Mouse (Mus musculus): ENCODE measurements around the gene Tmem265. TPM values are rescaled to one million over a fixed set of nuclear protein-coding genes. Genes with fewer than 3 reads are reported as not detected.

Tmem265 gene
- polyA plus RNA-seq, 1 experiment from 2014 or later, result 6.1 TPM

- peaks cover 31% of the 10 kb centered on the region; the same call in 1 of the 2 replicates for H3K36me3 ChIP-seq (ENCODE audit: insufficient read depth, low read length)
- no peak overlapping the region for H3K4me3 ChIP-seq (ENCODE audit: low read depth, low read length)
- no peak for ATAC-seq
- TF ChIP-seq EP300 (IDR thresholded peaks at IDR 0.05) (no peak), CTCF (IDR thresholded peaks at IDR 0.05) (no peak)
- no peak overlapping the region for H3K9ac ChIP-seq (replicated peaks; ENCODE audit: low read depth)
- no peak overlapping the region for H3K27ac ChIP-seq (ENCODE audit: low read length)
- 96% methylated on average over 29 of the region's 29 CpGs for WGBS
- no peak for DNase-seq (ENCODE audit: low spot score)
- H3K4me2 ChIP-seq (replicated peaks; ENCODE audit: low read depth, low read length), result no peak overlapping the region
- H3K9me3 ChIP-seq (ENCODE audit: low read length), result no peaks in the 10 kb centered on the region
- peaks cover 3% of the 10 kb centered on the region; the same call in 1 of the 2 replicates for H3K4me1 ChIP-seq (ENCODE audit: insufficient read depth, low read depth, low read length)
- H3K27me3 ChIP-seq (replicated peaks; ENCODE audit: insufficient read depth, low read length), result no peaks in the 10 kb centered on the region
Measured at GRCm38 (mm10) chr7:127611011-127611410, 49.8 kb downstream of the Tmem265 start.

GRCm38 (mm10) chr7:127611561-127611960 lies 50.4 kb downstream of the Tmem265 start:
- 95% methylated on average over 23 of the region's 26 CpGs for WGBS
- no peaks in the 10 kb centered on the region for H3K9me3 ChIP-seq (ENCODE audit: low read length)
- H3K4me1 ChIP-seq (ENCODE audit: insufficient read depth, low read depth, low read length), result peaks cover 3% of the 10 kb centered on the region; the same call in 1 of the 2 replicates
- no peaks in the 10 kb centered on the region for H3K27me3 ChIP-seq (replicated peaks; ENCODE audit: insufficient read depth, low read length)
- no peak overlapping the region for H3K4me3 ChIP-seq (ENCODE audit: low read depth, low read length)
- DNase-seq (ENCODE audit: low spot score) (no peak), ATAC-seq (no peak)
- H3K36me3 ChIP-seq (ENCODE audit: insufficient read depth, low read length), result peaks cover 31% of the 10 kb centered on the region; the same call in 1 of the 2 replicates
- TF ChIP-seq EP300 (IDR thresholded peaks at IDR 0.05), result no peak
- no peak for TF ChIP-seq CTCF (IDR thresholded peaks at IDR 0.05)
- no peak overlapping the region for H3K27ac ChIP-seq (ENCODE audit: low read length)
- H3K9ac ChIP-seq (replicated peaks; ENCODE audit: low read depth), result no peak overlapping the region
- H3K4me2 ChIP-seq (replicated peaks; ENCODE audit: low read depth, low read length), result no peak overlapping the region

GRCm38 (mm10) chr7:127613501-127613900 lies 52.3 kb downstream of the Tmem265 start:
- Histone ChIP-seq H3K27ac (ENCODE audit: low read length) (no peak overlapping the region), H3K4me3 (ENCODE audit: low read depth, low read length) (no peak overlapping the region)
- ATAC-seq, result no peak

GRCm38 (mm10) chr7:127614091-127614490 lies 52.9 kb downstream of the Tmem265 start:
- Histone ChIP-seq H3K4me2 (replicated peaks; ENCODE audit: low read depth, low read length) (peak overlapping the region; percentile 86), H3K36me3 (ENCODE audit: insufficient read depth, low read length) (peaks cover 28% of the 10 kb centered on the region; the same call in 1 of the 2 replicates), H3K27me3 (replicated peaks; ENCODE audit: insufficient read depth, low read length) (no peaks in the 10 kb centered on the region), H3K27ac (ENCODE audit: low read length) (peak overlapping the region; percentile 89), H3K9me3 (ENCODE audit: low read length) (no peaks in the 10 kb centered on the region), H3K4me3 (ENCODE audit: low read depth, low read length) (peak overlapping the region; percentile 96), H3K4me1 (ENCODE audit: insufficient read depth, low read depth, low read length) (peaks cover 3% of the 10 kb centered on the region; the same call in 1 of the 2 replicates), H3K9ac (replicated peaks; ENCODE audit: low read depth) (peak overlapping the region; percentile 95)
- TF ChIP-seq EP300 (IDR thresholded peaks at IDR 0.05) (no peak), CTCF (IDR thresholded peaks at IDR 0.05) (no peak)
- 18% methylated on average over 8 of the region's 8 CpGs for WGBS
- DNase-seq (ENCODE audit: low spot score) (no peak), ATAC-seq (no peak)

More at GRCm38 (mm10) chr7:127613501-127613900, 52.3 kb downstream of the Tmem265 start:
- Histone ChIP-seq H3K27me3 (replicated peaks; ENCODE audit: insufficient read depth, low read length) (no peaks in the 10 kb centered on the region), H3K4me2 (replicated peaks; ENCODE audit: low read depth, low read length) (no peak overlapping the region), H3K4me1 (ENCODE audit: insufficient read depth, low read depth, low read length) (peaks cover 3% of the 10 kb centered on the region; the same call in 1 of the 2 replicates), H3K9ac (replicated peaks; ENCODE audit: low read depth) (peak overlapping the region; percentile 95; the same call in 1 of the 2 replicates), H3K36me3 (ENCODE audit: insufficient read depth, low read length) (peaks cover 29% of the 10 kb centered on the region; the same call in 1 of the 2 replicates), H3K9me3 (ENCODE audit: low read length) (no peaks in the 10 kb centered on the region)
- TF ChIP-seq CTCF (IDR thresholded peaks at IDR 0.05) (no peak), EP300 (IDR thresholded peaks at IDR 0.05) (no peak)
- WGBS, result 84% methylated on average over 8 of the region's 8 CpGs
- DNase-seq (ENCODE audit: low spot score), result no peak

GRCm38 (mm10) chr7:127614511-127614890 lies 53.3 kb downstream of the Tmem265 start:
- peaks cover 3% of the 10 kb centered on the region; the same call in 1 of the 2 replicates for H3K4me1 ChIP-seq (ENCODE audit: insufficient read depth, low read depth, low read length)
- ATAC-seq, result peak; percentile 69
- no peaks in the 10 kb centered on the region for H3K27me3 ChIP-seq (replicated peaks; ENCODE audit: insufficient read depth, low read length)
- H3K4me3 ChIP-seq (ENCODE audit: low read depth, low read length), result peak overlapping the region; percentile 96
- 0% methylated on average over 29 of the region's 44 CpGs for WGBS
- peak; percentile 54 for DNase-seq (ENCODE audit: low spot score)
- H3K4me2 ChIP-seq (replicated peaks; ENCODE audit: low read depth, low read length), result peak overlapping the region; percentile 86
- peak overlapping the region; percentile 89 for H3K27ac ChIP-seq (ENCODE audit: low read length)
- TF ChIP-seq CTCF (IDR thresholded peaks at IDR 0.05), result no peak
- H3K36me3 ChIP-seq (ENCODE audit: insufficient read depth, low read length), result peaks cover 28% of the 10 kb centered on the region; the same call in 1 of the 2 replicates
- no peaks in the 10 kb centered on the region for H3K9me3 ChIP-seq (ENCODE audit: low read length)
- peak overlapping the region; percentile 95 for H3K9ac ChIP-seq (replicated peaks; ENCODE audit: low read depth)

GRCm38 (mm10) chr7:127614891-127615843 lies 54.0 kb downstream of the Tmem265 start, which contains the start of gene Zfp629:
TSS of gene Zfp629 (minus strand) at chr7:127615797.
- peak within 1 kb of the TSS; percentile 89 for H3K27ac ChIP-seq (ENCODE audit: low read length)
- 0% methylated on average over 37 of the region's 50 CpGs for WGBS
- peak; percentile 93 for ATAC-seq
- TF ChIP-seq CTCF (IDR thresholded peaks at IDR 0.05) (no peak), EP300 (IDR thresholded peaks at IDR 0.05) (0 out of 2 replicates have a peak, but pooled peaks have one; percentile 18)
- no peaks in the 10 kb centered on the region for H3K27me3 ChIP-seq (replicated peaks; ENCODE audit: insufficient read depth, low read length)
- H3K9ac ChIP-seq (replicated peaks; ENCODE audit: low read depth), result peak within 1 kb of the TSS; percentile 95
- H3K36me3 ChIP-seq (ENCODE audit: insufficient read depth, low read length), result peaks cover 24% of the 10 kb centered on the region; the same call in 1 of the 2 replicates
- DNase-seq (ENCODE audit: low spot score), result peak; percentile 89
- peak within 1 kb of the TSS; percentile 86 for H3K4me2 ChIP-seq (replicated peaks; ENCODE audit: low read depth, low read length)
- peaks cover 3% of the 10 kb centered on the region; the same call in 1 of the 2 replicates for H3K4me1 ChIP-seq (ENCODE audit: insufficient read depth, low read depth, low read length)
- H3K9me3 ChIP-seq (ENCODE audit: low read length), result no peaks in the 10 kb centered on the region
- H3K4me3 ChIP-seq (ENCODE audit: low read depth, low read length), result peak within 1 kb of the TSS; percentile 96
